Comparison of ENCODE assay signal across 8 mouse cellular contexts in the genomic region with DNA sequence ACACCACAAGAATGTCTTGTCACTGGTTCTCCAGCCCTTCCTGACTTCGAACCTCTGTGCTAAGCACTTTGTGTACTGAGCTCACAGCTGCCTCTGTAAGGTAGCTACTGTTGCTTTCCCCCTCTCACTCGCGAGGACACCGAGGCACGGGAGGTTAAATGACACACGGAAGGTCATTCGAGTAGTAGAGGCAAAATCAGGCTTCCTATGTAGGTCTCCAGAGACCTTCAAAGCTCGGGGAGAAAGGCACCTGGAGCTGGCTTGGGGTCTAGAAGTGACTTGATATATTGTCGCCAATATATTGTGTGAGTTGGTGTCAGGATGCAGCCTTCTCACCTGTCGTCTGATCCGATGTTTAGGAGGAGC. TPM values are rescaled to one million over a fixed set of nuclear protein-coding genes. Genes with fewer than 3 reads are reported as not detected.
DNase-seq lines count a peak whose midpoint lies in the region; ATAC-seq and TF ChIP-seq lines count a peak whose summit lies in the region.

No protein-coding gene starts in this region.

- H3K36me3 ChIP-seq in lung, embryonic 14.5 days (ENCODE audit: insufficient read depth) = no peaks in the 10 kb centered on the region
- no peaks in the 10 kb centered on the region for H3K36me3 ChIP-seq in embryonic facial prominence, embryonic 15.5 days
- H3K36me3 ChIP-seq in limb, embryonic 10.5 days = peaks cover 7% of the 10 kb centered on the region; the same call in 1 of the 2 replicates
- H3K36me3 ChIP-seq in neural tube, embryonic 15.5 days = peaks cover 6% of the 10 kb centered on the region

- no peak overlapping the region for H3K27ac ChIP-seq in lung, embryonic 14.5 days (ENCODE audit: low read depth)
- H3K27ac ChIP-seq in embryonic facial prominence, embryonic 15.5 days (replicated peaks) = no peak overlapping the region
- no peak overlapping the region for H3K27ac ChIP-seq in limb, embryonic 10.5 days
- peak overlapping the region; percentile 63 for H3K27ac ChIP-seq in neural tube, embryonic 15.5 days (replicated peaks)

- TF ChIP-seq CTCF in lung, embryonic 14.5 days (IDR thresholded peaks at IDR 0.05; ENCODE audit: low read depth) = no peak

- H3K27me3 ChIP-seq in lung, embryonic 14.5 days (ENCODE audit: insufficient read depth, low read length) = no peaks in the 10 kb centered on the region
- H3K27me3 ChIP-seq in embryonic facial prominence, embryonic 15.5 days = no peaks in the 10 kb centered on the region
- H3K27me3 ChIP-seq in limb, embryonic 10.5 days (ENCODE audit: low read depth, poor library complexity, severe bottlenecking) = peaks cover 33% of the 10 kb centered on the region
- H3K27me3 ChIP-seq in neural tube, embryonic 15.5 days (replicated peaks) = no peaks in the 10 kb centered on the region

- peak overlapping the region; percentile 78 for H3K4me2 ChIP-seq in lung, embryonic 14.5 days
- peak overlapping the region; percentile 87 for H3K4me2 ChIP-seq in embryonic facial prominence, embryonic 15.5 days (replicated peaks)
- peak overlapping the region; percentile 79 for H3K4me2 ChIP-seq in neural tube, embryonic 15.5 days

- 47% methylated on average over 11 of the region's 11 CpGs for WGBS in lung, embryonic 14.5 days
- WGBS in embryonic facial prominence, embryonic 15.5 days = 52% methylated on average over 11 of the region's 11 CpGs
- whole genome bisulfite sequencing in limb, embryonic 10.5 days = 68% methylated on average over 11 of the region's 11 CpGs
- 67% methylated on average over 11 of the region's 11 CpGs for WGBS in neural tube, embryonic 15.5 days

- ATAC-seq in lung, embryonic 14.5 days (ENCODE audit: insufficient read depth) = no peak
- no peak for ATAC-seq in embryonic facial prominence, embryonic 15.5 days (ENCODE audit: insufficient number of reproducible peaks, low FRiP score, low TSS enrichment, low read depth)
- ATAC-seq in neural tube, embryonic 15.5 days (ENCODE audit: low FRiP score) = no peak

- no peaks in the 10 kb centered on the region for H3K9me3 ChIP-seq in lung, embryonic 14.5 days (ENCODE audit: low read depth, low read length)
- no peaks in the 10 kb centered on the region for H3K9me3 ChIP-seq in embryonic facial prominence, embryonic 15.5 days (replicated peaks)
- no peaks in the 10 kb centered on the region for H3K9me3 ChIP-seq in limb, embryonic 10.5 days (replicated peaks)
- H3K9me3 ChIP-seq in neural tube, embryonic 15.5 days (replicated peaks) = no peaks in the 10 kb centered on the region

- DNase-seq in lung, embryonic 14.5 days = no peak
- no peak for DNase-seq in lung, adult 18-20 months
- DNase-seq in limb, embryonic 10.5 days (ENCODE audit: low spot score) = no peak
- no peak for DNase-seq in spleen, postnatal 10 days (ENCODE audit: low spot score in 2 of 2)
- DNase-seq in spleen, postnatal 36 days (ENCODE audit: low spot score in 2 of 2) = no peak
- no peak for DNase-seq in adrenal gland, adult 18-20 months (ENCODE audit: low spot score in 2 of 2)

- no peaks in the 10 kb centered on the region for H3K4me1 ChIP-seq in lung, embryonic 14.5 days (ENCODE audit: insufficient read depth)
- H3K4me1 ChIP-seq in embryonic facial prominence, embryonic 15.5 days = peaks cover 12% of the 10 kb centered on the region; the same call in 1 of the 2 replicates
- H3K4me1 ChIP-seq in limb, embryonic 10.5 days = peaks cover 16% of the 10 kb centered on the region
- peaks cover 37% of the 10 kb centered on the region for H3K4me1 ChIP-seq in neural tube, embryonic 15.5 days

- peak overlapping the region; percentile 59 for H3K9ac ChIP-seq in lung, embryonic 14.5 days
- peak overlapping the region; percentile 49 for H3K9ac ChIP-seq in embryonic facial prominence, embryonic 15.5 days
- peak overlapping the region; percentile 77 for H3K9ac ChIP-seq in neural tube, embryonic 15.5 days (replicated peaks)

- H3K4me3 ChIP-seq in lung, embryonic 14.5 days (ENCODE audit: low read depth, low read length) = peak overlapping the region; percentile 68
- H3K4me3 ChIP-seq in embryonic facial prominence, embryonic 15.5 days (replicated peaks) = peak overlapping the region; percentile 72
- peak overlapping the region; percentile 72 for H3K4me3 ChIP-seq in limb, embryonic 10.5 days
- peak overlapping the region; percentile 69 for H3K4me3 ChIP-seq in neural tube, embryonic 15.5 days (replicated peaks)

RNA-seq across cellular contexts. Expression of gene Ap1b1, which starts 0.8 kb away (rescaled TPM):
- 45.6 and 48.9 TPM in 2 replicates for polyA plus RNA-seq in lung, embryonic 14.5 days (2014; fragmentation: Nextera tagmentation; extraction: Ambion mirVana)
- 53.6 and 60.0 TPM in 2 replicates for polyA plus RNA-seq in embryonic facial prominence, embryonic 15.5 days (2015; fragmentation: Nextera tagmentation; extraction: Ambion mirVana)
- polyA plus RNA-seq in limb, embryonic 10.5 days (2016; fragmentation: Nextera tagmentation; extraction: Ambion mirVana) = 49.2 and 60.2 TPM in 2 replicates
- polyA plus RNA-seq in neural tube, embryonic 15.5 days (2015; fragmentation: Nextera tagmentation; extraction: Ambion mirVana) = 93.8 and 94.4 TPM in 2 replicates
- total RNA-seq in adrenal gland, adult 18-20 months (2021) = 10 to 100 TPM; 54.3 to 73.9 TPM

RNA-seq across cellular contexts. Expression of gene Nefh, which starts 39.6 kb away (rescaled TPM):
- 0.35 and 0.36 TPM in 2 replicates for polyA plus RNA-seq in lung, embryonic 14.5 days (2014; fragmentation: Nextera tagmentation; extraction: Ambion mirVana)
- polyA plus RNA-seq in embryonic facial prominence, embryonic 15.5 days (2015; fragmentation: Nextera tagmentation; extraction: Ambion mirVana) = 0.20 and 0.27 TPM in 2 replicates
- polyA plus RNA-seq in limb, embryonic 10.5 days (2016; fragmentation: Nextera tagmentation; extraction: Ambion mirVana) = 0.08 TPM in 1 of 2 replicates, not detected in the other
- polyA plus RNA-seq in neural tube, embryonic 15.5 days (2015; fragmentation: Nextera tagmentation; extraction: Ambion mirVana) = 22.1 and 24.0 TPM in 2 replicates
- 1 to 10 TPM; 1.9 to 2.7 TPM for total RNA-seq in adrenal gland, adult 18-20 months (2021)

Comparison
In these comparisons a context has a peak if more than half of its experiments do, and no peak if none do; other contexts are left out.
1. RNA of gene Nefh, which starts 39.6 kb away (polyA plus RNA-seq): 22.1 to 24.0 TPM in neural tube, embryonic 15.5 days; 0.35 to 0.36 TPM in lung, embryonic 14.5 days, 0.20 to 0.27 TPM in embryonic facial prominence, embryonic 15.5 days and 0.08 TPM in limb, embryonic 10.5 days; every median in the first group is over 10 times any median in the second.
2. Peak in every context shown above with its lines, with median percentiles within 50 percentile points of each other: H3K4me2 ChIP-seq, H3K4me3 ChIP-seq and H3K9ac ChIP-seq.